Mouse (Mus musculus) liver, postnatal 0 days (tissue): ENCODE measurements around the gene Bsdc1. TPM values are rescaled to one million over a fixed set of nuclear protein-coding genes. Genes with fewer than 3 reads are reported as not detected.

ENCODE experiments used
- ATAC-seq: fragments of 200-750 bp; cut with Nextera tagmentation; 2 replicates; pipeline ENCODE4 v1.8.0; 2017; ENCODE audit warnings: mild to moderate bottlenecking, moderate library complexity
- DNase-seq: peaks from one replicate; pipeline ENCODE4 v3.0.0-alpha.2; 2016
- H3K27ac ChIP-seq: fragments of 300-500 bp; sonication (generic); 2 replicates; pipeline ENCODE4 v1.5.1; 2014; ENCODE audit warnings: antibody characterized with exemption, moderate library complexity, mild to moderate bottlenecking, low read depth
- H3K27me3 ChIP-seq: fragments of 300-500 bp; sonication (generic); 2 replicates; pipeline ENCODE4 v1.6.1; 2014; ENCODE audit warnings: low read length, control low read depth, mixed read lengths; ENCODE audit not compliant: insufficient read depth
- H3K36me3 ChIP-seq: fragments of 300-500 bp; sonication (generic); replicated peaks from 2 replicates; pipeline ENCODE4 v1.6.1; 2014; ENCODE audit warnings: mild to moderate bottlenecking, control low read depth, low read length, moderate library complexity, mixed read lengths; ENCODE audit not compliant: insufficient read depth
- H3K4me1 ChIP-seq: fragments of 300-500 bp; sonication (generic); 2 replicates; pipeline ENCODE4 v1.6.1; 2014; ENCODE audit warnings: antibody characterized with exemption, mild to moderate bottlenecking, control low read depth; ENCODE audit not compliant: insufficient read depth
- H3K4me2 ChIP-seq: fragments of 300-500 bp; sonication (generic); 2 replicates; pipeline ENCODE4 v1.6.1; 2014; ENCODE audit warnings: low read depth, mild to moderate bottlenecking, low read length, moderate library complexity, mixed read lengths
- H3K4me3 ChIP-seq: fragments of 300-500 bp; sonication (generic); 2 replicates; pipeline ENCODE4 v1.5.1; 2014; ENCODE audit warnings: low read depth, low read length
- H3K9ac ChIP-seq: fragments of 300-500 bp; sonication (generic); replicated peaks from 2 replicates; pipeline ENCODE4 v1.6.1; 2014; ENCODE audit warnings: mild to moderate bottlenecking, moderate library complexity
- H3K9me3 ChIP-seq: fragments of 300-500 bp; sonication (generic); 2 replicates; pipeline ENCODE4 v1.6.1; 2016; ENCODE audit warnings: mild to moderate bottlenecking, control low read depth, low read length, mixed read lengths
- CTCF ChIP-seq: sonication (generic); IDR thresholded peaks from 2 replicates; pipeline ENCODE4 v1.5.1; 2016; ENCODE audit warnings: antibody characterized with exemption, low read depth
- EP300 ChIP-seq: IDR thresholded peaks from 2 replicates; pipeline ENCODE4 v1.6.1; 2016; ENCODE audit warnings: antibody characterized with exemption, low read depth, mild to moderate bottlenecking
- WGBS: fragments of 180-500 bp; shearing (Covaris S2); extraction: QIAGEN DNeasy Blood & Tissue Kit; methylation state at CpG from one replicate; pipeline ENCODE4 v1.1.7; 2014; ENCODE audit not compliant: insufficient replicate concordance; 5-methylcytosine and 5-hydroxymethylcytosine counted together
- polyA plus RNA-seq: library from polyadenylated mRNA; unstranded; fragments of >200 nt; fragmentation: Nextera tagmentation; extraction: Ambion mirVana; gene quantifications from 2 replicates; pipeline ENCODE4 v1.2.1, GENCODE M21; 2015

Bsdc1 gene
- polyA plus RNA-seq, 1 experiment from 2014 or later: 37.4 TPM

DNA sequence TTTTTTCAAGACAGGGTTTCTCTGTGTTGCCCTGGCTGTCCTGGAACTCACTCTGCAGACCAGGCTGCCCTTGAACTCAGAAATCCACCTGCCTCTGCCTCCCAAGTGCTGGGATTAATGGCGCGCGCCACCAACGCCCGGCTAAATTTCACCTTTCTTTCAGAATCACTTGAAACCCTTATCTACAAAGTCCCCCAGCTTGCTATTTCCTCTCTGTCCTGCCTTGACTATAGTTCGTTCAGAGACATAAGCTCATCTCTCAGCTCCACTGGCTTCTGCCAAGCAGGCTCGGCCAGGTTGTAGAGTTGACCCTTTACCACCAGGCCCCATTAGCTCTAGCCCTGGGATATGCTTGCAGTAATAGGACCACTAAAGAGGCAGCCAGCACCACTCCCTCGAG lies 14.0 kb upstream of the Bsdc1 start:
- H3K27ac ChIP-seq: no peak overlapping the region
- no peak overlapping the region for H3K9ac ChIP-seq
- DNase-seq (no peak), ATAC-seq (no peak)
- H3K4me1 ChIP-seq: peaks cover 8% of the 10 kb centered on the region; the same call in 1 of the 2 replicates
- H3K4me3 ChIP-seq: no peak overlapping the region
- H3K9me3 ChIP-seq: no peaks in the 10 kb centered on the region
- H3K4me2 ChIP-seq: no peak overlapping the region
- no peaks in the 10 kb centered on the region for H3K36me3 ChIP-seq
- H3K27me3 ChIP-seq: peaks cover 6% of the 10 kb centered on the region
- WGBS: 47% methylated on average over 8 of the region's 8 CpGs
- TF ChIP-seq CTCF (no peak), EP300 (no peak)

DNA sequence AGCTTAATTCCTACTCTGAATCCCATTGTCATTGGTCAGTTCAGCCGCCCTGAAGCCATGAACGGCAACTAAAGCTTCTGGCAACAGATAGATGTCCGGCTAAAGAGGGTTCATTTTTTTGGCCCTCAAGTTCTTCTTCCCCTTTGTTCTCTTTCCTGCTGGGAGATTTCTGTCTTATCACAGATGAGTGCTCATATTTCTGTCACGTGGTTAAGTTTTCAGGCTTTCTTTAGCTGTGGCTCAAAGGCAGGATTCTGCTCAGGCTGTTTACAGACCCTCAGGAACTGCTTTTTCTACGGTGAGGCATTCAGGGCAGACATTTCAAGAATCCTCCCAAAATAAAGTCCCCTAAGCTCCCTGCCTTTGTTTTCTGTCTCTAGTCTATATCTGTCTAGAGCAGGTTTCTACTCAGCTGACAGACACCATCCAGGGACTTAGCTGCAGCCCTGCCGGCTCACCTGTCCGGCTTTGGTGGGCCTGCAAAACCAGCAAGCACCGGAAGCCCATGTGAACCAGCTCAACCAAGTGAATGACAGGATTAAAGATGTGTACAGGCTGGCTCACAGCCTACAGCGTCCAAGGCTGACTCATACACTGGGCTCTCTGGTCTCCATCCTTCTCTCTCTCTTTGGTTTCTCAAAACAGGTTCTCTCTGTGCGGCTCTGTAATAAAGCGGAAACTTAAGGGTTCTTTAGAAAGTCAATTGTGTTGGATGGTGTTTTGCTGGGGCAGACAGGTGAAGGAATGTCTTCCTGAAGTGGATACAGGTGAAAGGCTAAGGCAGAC lies 13.4 kb upstream of the Bsdc1 start:
- DNase-seq: no peak
- Histone ChIP-seq H3K4me1 (peaks cover 8% of the 10 kb centered on the region; the same call in 1 of the 2 replicates), H3K9me3 (no peaks in the 10 kb centered on the region), H3K9ac (no peak overlapping the region), H3K36me3 (no peaks in the 10 kb centered on the region), H3K4me3 (no peak overlapping the region), H3K4me2 (no peak overlapping the region), H3K27ac (no peak overlapping the region), H3K27me3 (0 out of 2 replicates have a peak, but pooled peaks cover under 1% of the 10 kb centered on the region)
- 66% methylated on average over 11 of the region's 11 CpGs for WGBS
- no peak for ATAC-seq
- no peak for TF ChIP-seq CTCF
- no peak for TF ChIP-seq EP300

DNA sequence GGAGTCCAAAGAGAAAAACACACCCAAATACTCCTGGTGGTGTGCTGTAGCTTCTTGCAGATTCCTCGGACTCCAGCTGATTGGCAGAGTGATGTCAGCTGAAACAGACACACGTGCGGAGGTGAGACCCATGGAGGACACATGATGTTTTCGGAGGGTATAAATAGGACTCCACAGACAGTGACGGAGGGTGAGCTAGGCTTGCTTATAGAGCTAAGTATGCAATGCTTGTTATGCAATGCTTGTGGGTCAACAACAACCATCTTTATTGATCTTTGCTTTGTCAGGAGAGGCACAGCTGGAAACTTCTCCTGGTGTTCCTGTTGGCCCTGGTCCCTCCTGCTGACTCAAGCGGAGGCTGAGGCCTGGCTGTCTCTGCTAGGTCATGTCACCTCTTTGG lies 12.7 kb upstream of the Bsdc1 start:
- Histone ChIP-seq H3K27ac (0 out of 2 replicates have a peak overlapping the region, but pooled peaks have one; percentile 32), H3K4me2 (no peak overlapping the region), H3K9ac (no peak overlapping the region), H3K4me1 (peaks cover 8% of the 10 kb centered on the region; the same call in 1 of the 2 replicates), H3K36me3 (no peaks in the 10 kb centered on the region), H3K27me3 (no peaks in the 10 kb centered on the region), H3K9me3 (no peaks in the 10 kb centered on the region), H3K4me3 (no peak overlapping the region)
- ATAC-seq (peak; percentile 95), DNase-seq (no peak)
- TF ChIP-seq CTCF (no peak), EP300 (no peak; the same call in 1 of the 2 replicates)
- 70% methylated on average over 6 of the region's 6 CpGs for WGBS

DNA sequence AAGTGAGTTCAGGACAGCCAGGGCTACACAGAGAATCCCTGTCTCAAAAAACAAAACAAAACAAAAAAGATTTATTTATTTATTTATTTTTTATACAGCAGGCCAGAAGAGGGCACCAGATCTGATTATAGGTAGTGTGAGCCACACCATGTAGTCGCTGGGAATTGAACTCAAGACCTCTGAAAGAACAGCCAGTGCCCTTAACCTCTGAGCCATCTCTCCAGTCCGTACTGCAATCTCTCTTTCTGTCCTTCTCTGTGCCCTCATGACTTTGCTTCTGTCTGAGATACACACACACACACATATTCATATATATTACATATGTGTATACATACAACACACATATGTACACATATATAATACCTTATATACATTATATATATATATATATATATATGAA lies 10.5 kb upstream of the Bsdc1 start:
- 0 out of 2 replicates have a peak, but pooled peaks have one; percentile 16 for TF ChIP-seq CTCF
- TF ChIP-seq EP300: no peak
- ATAC-seq (no peak), DNase-seq (no peak)
- no peak overlapping the region for H3K9ac ChIP-seq
- no peaks in the 10 kb centered on the region for H3K27me3 ChIP-seq
- no peaks in the 10 kb centered on the region for H3K9me3 ChIP-seq
- H3K4me2 ChIP-seq: no peak overlapping the region
- H3K4me3 ChIP-seq: no peak overlapping the region
- peaks cover 5% of the 10 kb centered on the region; the same call in 1 of the 2 replicates for H3K4me1 ChIP-seq
- WGBS: 59% methylated on average over 2 of the region's 2 CpGs
- no peak overlapping the region for H3K27ac ChIP-seq
- H3K36me3 ChIP-seq: no peaks in the 10 kb centered on the region

DNA sequence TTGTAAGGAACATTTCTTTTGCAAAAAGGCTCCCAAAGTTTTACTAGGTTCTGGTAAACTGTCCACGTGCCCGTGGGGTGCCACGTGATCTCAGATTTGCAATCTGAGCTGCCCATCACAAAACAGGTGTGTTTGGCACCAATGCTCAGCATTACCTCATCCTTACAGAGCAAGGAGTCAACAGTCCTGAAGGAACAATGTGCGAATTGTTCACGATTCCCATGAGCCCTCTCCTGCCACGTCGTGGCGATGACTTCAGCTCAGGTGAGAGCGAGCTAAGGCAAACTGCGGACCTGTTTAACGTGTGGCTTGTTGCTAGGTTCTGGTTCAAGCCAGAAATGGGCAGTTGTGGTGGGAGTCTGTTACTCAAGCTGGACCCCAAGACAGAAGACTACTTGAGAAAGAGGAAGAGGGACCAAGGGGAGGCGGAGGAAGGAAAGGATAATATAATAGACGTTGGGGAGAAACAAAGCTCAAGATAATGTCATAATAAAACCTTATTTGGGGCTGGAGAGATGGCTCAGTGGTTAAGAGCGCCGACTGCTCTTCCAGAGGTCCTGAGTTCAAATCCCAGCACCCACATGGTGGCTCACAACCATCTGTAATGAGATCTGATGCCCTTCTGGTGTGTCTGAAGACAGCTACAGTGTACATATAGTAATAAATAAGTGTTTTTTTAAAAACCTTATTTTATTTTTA lies 9.8 kb upstream of the Bsdc1 start:
- Histone ChIP-seq H3K4me1 (peaks cover 5% of the 10 kb centered on the region; the same call in 1 of the 2 replicates), H3K9me3 (no peaks in the 10 kb centered on the region), H3K9ac (no peak overlapping the region), H3K4me3 (no peak overlapping the region), H3K27me3 (no peaks in the 10 kb centered on the region), H3K27ac (no peak overlapping the region), H3K4me2 (no peak overlapping the region), H3K36me3 (no peaks in the 10 kb centered on the region)
- TF ChIP-seq CTCF (no peak), EP300 (no peak)
- no peak for DNase-seq
- no peak for ATAC-seq
- WGBS: 79% methylated on average over 15 of the region's 15 CpGs

DNA sequence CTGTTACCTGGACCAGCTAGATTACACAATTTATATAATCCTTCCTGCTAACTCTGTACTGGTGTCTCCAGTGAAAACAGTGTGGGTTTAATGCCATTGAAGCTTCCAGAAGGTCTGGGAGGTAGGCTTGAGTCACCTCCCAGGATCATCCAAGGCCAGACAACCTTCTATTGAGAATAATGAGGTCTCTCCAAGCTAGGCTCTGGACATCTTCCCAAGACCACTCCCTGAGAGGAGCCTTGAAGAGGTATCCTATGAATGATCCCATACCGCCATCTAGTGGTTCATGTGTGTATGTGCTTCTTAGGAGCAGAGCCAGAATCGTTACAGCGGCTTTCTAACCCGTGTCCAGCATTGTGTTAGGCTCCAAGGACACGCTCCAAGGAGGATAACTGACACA lies 6.1 kb upstream of the Bsdc1 start:
- peak; percentile 82 for ATAC-seq
- H3K4me3 ChIP-seq: no peak overlapping the region
- 0% methylated on average over 5 of the region's 5 CpGs for WGBS
- H3K4me2 ChIP-seq: no peak overlapping the region
- peak; percentile 61 for DNase-seq
- H3K9ac ChIP-seq: no peak overlapping the region
- no peak overlapping the region for H3K27ac ChIP-seq
- no peaks in the 10 kb centered on the region for H3K4me1 ChIP-seq
- no peaks in the 10 kb centered on the region for H3K9me3 ChIP-seq
- TF ChIP-seq CTCF (peak; percentile 99), EP300 (no peak)
- H3K27me3 ChIP-seq: no peaks in the 10 kb centered on the region
- no peaks in the 10 kb centered on the region for H3K36me3 ChIP-seq
